Mouse (Mus musculus): ENCODE results near the gene Mtmr12.

GRCm38 (mm10) chr15:12298231-12298737 lies 93.5 kb downstream of the Mtmr12 start:
- TF ChIP-seq CTCF (IDR thresholded peaks at IDR 0.05; ENCODE audit: low read depth) = no peak
- no peak for TF ChIP-seq EP300 (IDR thresholded peaks at IDR 0.05; ENCODE audit: low read depth)
